Mouse (Mus musculus) heart, embryonic 12.5 days (tissue): ENCODE data around the gene Rusc2. TPM values are rescaled to one million over a fixed set of nuclear protein-coding genes. Genes with fewer than 3 reads are reported as not detected.

Experiments
- ATAC-seq: fragments of 200-750 bp; cut with Nextera tagmentation; 2 replicates; pipeline ENCODE4 v1.8.0; 2017; ENCODE audit warnings: moderate TSS enrichment, moderate library complexity; ENCODE audit not compliant: insufficient number of reproducible peaks, low FRiP score
- H3K27ac ChIP-seq: fragments of 300-500 bp; sonication (generic); 2 replicates; pipeline ENCODE4 v1.5.1; 2016; ENCODE audit warnings: mild to moderate bottlenecking, moderate library complexity; ENCODE audit not compliant: poor library complexity, severe bottlenecking
- H3K27me3 ChIP-seq: fragments of 300-500 bp; sonication (generic); replicated peaks from 2 replicates; pipeline ENCODE4 v1.6.1; 2016; ENCODE audit warnings: mild to moderate bottlenecking, moderate library complexity
- H3K36me3 ChIP-seq: fragments of 300-500 bp; sonication (generic); 2 replicates; pipeline ENCODE4 v1.6.1; 2016; ENCODE audit warnings: mild to moderate bottlenecking, moderate library complexity
- H3K4me1 ChIP-seq: fragments of 300-500 bp; sonication (generic); replicated peaks from 2 replicates; pipeline ENCODE4 v1.6.1; 2016; ENCODE audit warnings: mild to moderate bottlenecking
- H3K4me2 ChIP-seq: fragments of 300-500 bp; sonication (generic); 2 replicates; pipeline ENCODE4 v1.6.1; 2016; ENCODE audit warnings: mild to moderate bottlenecking, moderate library complexity
- H3K4me3 ChIP-seq: fragments of 300-500 bp; sonication (generic); 2 replicates; pipeline ENCODE4 v1.5.1; 2016; ENCODE audit warnings: mild to moderate bottlenecking
- H3K9ac ChIP-seq: fragments of 300-500 bp; sonication (generic); 2 replicates; pipeline ENCODE4 v1.6.1; 2016; ENCODE audit warnings: mild to moderate bottlenecking, moderate library complexity
- H3K9me3 ChIP-seq: fragments of 300-500 bp; sonication (generic); replicated peaks from 2 replicates; pipeline ENCODE4 v1.6.1; 2016; ENCODE audit warnings: mild to moderate bottlenecking, moderate library complexity
- WGBS: fragments of 180-500 bp; shearing (Covaris S2); methylation state at CpG from one replicate; pipeline ENCODE4 v1.1.7; 2016; 5-methylcytosine and 5-hydroxymethylcytosine counted together
- polyA plus RNA-seq: library from polyadenylated mRNA; unstranded; fragments of >200 nt; fragmentation: Nextera tagmentation; extraction: Ambion mirVana; gene quantifications from 2 replicates; pipeline ENCODE4 v1.2.1, GENCODE M21; 2016

Gene Rusc2
- polyA plus RNA-seq, 1 experiment from 2014 or later = 14.1 TPM

- Histone ChIP-seq H3K27me3 (peaks cover 10% of the 10 kb centered on the region), H3K36me3 (no peaks in the 10 kb centered on the region), H3K4me2 (no peak overlapping the region), H3K27ac (no peak overlapping the region), H3K4me3 (no peak overlapping the region), H3K9me3 (no peaks in the 10 kb centered on the region), H3K9ac (no peak overlapping the region), H3K4me1 (peaks cover 21% of the 10 kb centered on the region)
- WGBS = 93% methylated on average over 3 of the region's 3 CpGs
- ATAC-seq = no peak
Measured at GRCm38 (mm10) chr4:43384541-43384940, 2.8 kb downstream of the Rusc2 start.

- Histone ChIP-seq H3K4me2 (no peak overlapping the region), H3K4me3 (no peak overlapping the region), H3K4me1 (peaks cover 27% of the 10 kb centered on the region), H3K27me3 (no peaks in the 10 kb centered on the region), H3K9ac (no peak overlapping the region), H3K36me3 (no peaks in the 10 kb centered on the region), H3K9me3 (no peaks in the 10 kb centered on the region), H3K27ac (no peak overlapping the region)
- no peak for ATAC-seq
Measured at GRCm38 (mm10) chr4:43386932-43387331, 5.2 kb downstream of the Rusc2 start.

- Histone ChIP-seq H3K9me3 (no peaks in the 10 kb centered on the region), H3K9ac (no peak overlapping the region), H3K27me3 (no peaks in the 10 kb centered on the region), H3K4me1 (peaks cover 25% of the 10 kb centered on the region), H3K4me2 (no peak overlapping the region), H3K36me3 (no peaks in the 10 kb centered on the region), H3K27ac (peak overlapping the region; percentile 63; the same call in 1 of the 2 replicates), H3K4me3 (no peak overlapping the region)
- no peak for ATAC-seq
- 63% methylated on average over 2 of the region's 2 CpGs for WGBS
Measured at GRCm38 (mm10) chr4:43389390-43389789, 7.6 kb downstream of the Rusc2 start.

- Histone ChIP-seq H3K9ac (peak overlapping the region; percentile 28; the same call in 1 of the 2 replicates), H3K9me3 (no peaks in the 10 kb centered on the region), H3K27ac (peak overlapping the region; percentile 63), H3K4me3 (no peak overlapping the region), H3K27me3 (no peaks in the 10 kb centered on the region), H3K36me3 (no peaks in the 10 kb centered on the region), H3K4me2 (no peak overlapping the region), H3K4me1 (peaks cover 31% of the 10 kb centered on the region)
- WGBS = 57% methylated on average over 9 of the region's 9 CpGs
- ATAC-seq = no peak
Measured at GRCm38 (mm10) chr4:43389845-43390440, 8.2 kb downstream of the Rusc2 start.

- Histone ChIP-seq H3K9me3 (no peaks in the 10 kb centered on the region), H3K4me1 (peaks cover 38% of the 10 kb centered on the region), H3K9ac (no peak overlapping the region), H3K27me3 (no peaks in the 10 kb centered on the region), H3K36me3 (no peaks in the 10 kb centered on the region), H3K4me3 (no peak overlapping the region), H3K27ac (no peak overlapping the region), H3K4me2 (no peak overlapping the region)
- ATAC-seq = no peak
- WGBS = 75% methylated on average over 3 of the region's 3 CpGs
Measured at GRCm38 (mm10) chr4:43391521-43392050, 9.8 kb downstream of the Rusc2 start.

GRCm38 (mm10) chr4:43394345-43394891, 12.6 kb downstream of the Rusc2 start:
- peak; percentile 69 for ATAC-seq
- H3K36me3 ChIP-seq = no peaks in the 10 kb centered on the region
- no peaks in the 10 kb centered on the region for H3K9me3 ChIP-seq
- H3K27me3 ChIP-seq = no peaks in the 10 kb centered on the region
- peaks cover 50% of the 10 kb centered on the region for H3K4me1 ChIP-seq
- peak overlapping the region; percentile 48 for H3K4me2 ChIP-seq
- peak overlapping the region; percentile 60; the same call in 1 of the 2 replicates for H3K9ac ChIP-seq
- 0 out of 2 replicates have a peak overlapping the region, but pooled peaks have one; percentile 2 for H3K4me3 ChIP-seq
- peak overlapping the region; percentile 91 for H3K27ac ChIP-seq
- WGBS = 19% methylated on average over 15 of the region's 15 CpGs

- Histone ChIP-seq H3K9ac (peak overlapping the region; percentile 60; the same call in 1 of the 2 replicates), H3K4me1 (peaks cover 50% of the 10 kb centered on the region)
Measured at GRCm38 (mm10) chr4:43395147-43395546, 13.4 kb downstream of the Rusc2 start.

GRCm38 (mm10) chr4:43395836-43396235, 14.1 kb downstream of the Rusc2 start:
- no peaks in the 10 kb centered on the region for H3K36me3 ChIP-seq
- peaks cover 52% of the 10 kb centered on the region for H3K4me1 ChIP-seq
- no peaks in the 10 kb centered on the region for H3K27me3 ChIP-seq
- H3K4me2 ChIP-seq = no peak overlapping the region
- no peak overlapping the region for H3K9ac ChIP-seq
- no peak overlapping the region for H3K4me3 ChIP-seq
- no peak for ATAC-seq
- H3K27ac ChIP-seq = peak overlapping the region; percentile 13; the same call in 1 of the 2 replicates
- 74% methylated on average over 9 of the region's 9 CpGs for WGBS
- no peaks in the 10 kb centered on the region for H3K9me3 ChIP-seq

More at GRCm38 (mm10) chr4:43395147-43395546, 13.4 kb downstream of the Rusc2 start:
- H3K36me3 ChIP-seq = no peaks in the 10 kb centered on the region
- no peak overlapping the region for H3K4me3 ChIP-seq
- H3K9me3 ChIP-seq = no peaks in the 10 kb centered on the region
- H3K27ac ChIP-seq = peak overlapping the region; percentile 91
- no peaks in the 10 kb centered on the region for H3K27me3 ChIP-seq
- 65% methylated on average over 5 of the region's 5 CpGs for whole genome bisulfite sequencing
- no peak for ATAC-seq
- H3K4me2 ChIP-seq = peak overlapping the region; percentile 48

GRCm38 (mm10) chr4:43396381-43396780, 14.6 kb downstream of the Rusc2 start:
- no peak overlapping the region for H3K9ac ChIP-seq
- H3K4me1 ChIP-seq = peaks cover 56% of the 10 kb centered on the region
- H3K36me3 ChIP-seq = no peaks in the 10 kb centered on the region
- no peak overlapping the region for H3K27ac ChIP-seq
- no peaks in the 10 kb centered on the region for H3K9me3 ChIP-seq
- H3K4me2 ChIP-seq = no peak overlapping the region
- no peak for ATAC-seq
- no peaks in the 10 kb centered on the region for H3K27me3 ChIP-seq
- H3K4me3 ChIP-seq = no peak overlapping the region
- 80% methylated on average over 5 of the region's 5 CpGs for WGBS

GRCm38 (mm10) chr4:43398014-43398413, 16.2 kb downstream of the Rusc2 start:
- H3K9me3 ChIP-seq = no peaks in the 10 kb centered on the region
- H3K27me3 ChIP-seq = no peaks in the 10 kb centered on the region
- no peak overlapping the region for H3K4me2 ChIP-seq
- no peaks in the 10 kb centered on the region for H3K36me3 ChIP-seq
- WGBS = 61% methylated on average over 4 of the region's 4 CpGs
- H3K9ac ChIP-seq = peak overlapping the region; percentile 27; the same call in 1 of the 2 replicates
- peak overlapping the region; percentile 95 for H3K27ac ChIP-seq
- no peak overlapping the region for H3K4me3 ChIP-seq
- peaks cover 66% of the 10 kb centered on the region for H3K4me1 ChIP-seq
- no peak for ATAC-seq

GRCm38 (mm10) chr4:43398829-43399331, 17.1 kb downstream of the Rusc2 start:
- H3K27me3 ChIP-seq = no peaks in the 10 kb centered on the region
- no peak for ATAC-seq
- peaks cover 65% of the 10 kb centered on the region for H3K4me1 ChIP-seq
- 16% methylated on average over 17 of the region's 17 CpGs for WGBS
- H3K27ac ChIP-seq = peak overlapping the region; percentile 95
- peak overlapping the region; percentile 53 for H3K9ac ChIP-seq
- H3K4me3 ChIP-seq = peak overlapping the region; percentile 11; the same call in 1 of the 2 replicates
- peak overlapping the region; percentile 60 for H3K4me2 ChIP-seq
- no peaks in the 10 kb centered on the region for H3K36me3 ChIP-seq
- H3K9me3 ChIP-seq = no peaks in the 10 kb centered on the region
